Mouse (Mus musculus) spleen, adult 2 months (tissue): Measurements from ENCODE around the gene Isyna1. TPM values are rescaled to one million over a fixed set of nuclear protein-coding genes. Genes with fewer than 3 reads are reported as not detected.
A peak's percentile ranks its signal among the peaks of the same experiment; 100 is the strongest.

Experiments used
- DNase-seq, 2 experiments: peaks; one replicate each; pipeline versions ENCODE4 v3.0.0 to v3.0.0-alpha.2; 2012 to 2021; ENCODE audit warnings: low spot score in 2 of 2, low read depth in 1 of 2
- H3K27ac ChIP-seq: fragments of 200-500 bp; 2 replicates; pipeline ENCODE4 v1.5.1; 2012; ENCODE audit warnings: low read length, inconsistent platforms; ENCODE audit not compliant: insufficient read depth
- H3K27me3 ChIP-seq: fragments of 200-500 bp; 2 replicates; pipeline ENCODE4 v1.6.1; 2012; ENCODE audit warnings: mild to moderate bottlenecking, moderate library complexity, low read length, inconsistent platforms; ENCODE audit not compliant: control insufficient read depth, insufficient read depth
- H3K36me3 ChIP-seq: fragments of 200-500 bp; 2 replicates; pipeline ENCODE4 v1.6.1; 2012; ENCODE audit warnings: mild to moderate bottlenecking, low read length, inconsistent platforms; ENCODE audit not compliant: control insufficient read depth, insufficient read depth
- H3K4me1 ChIP-seq: fragments of 200-500 bp; 2 replicates; pipeline ENCODE4 v1.6.1; 2011; ENCODE audit warnings: inconsistent platforms; ENCODE audit not compliant: control insufficient read depth, insufficient read depth, insufficient read length
- H3K4me3 ChIP-seq: fragments of 200-500 bp; 2 replicates; pipeline ENCODE4 v1.5.1; 2011; ENCODE audit warnings: mild to moderate bottlenecking, inconsistent platforms; ENCODE audit not compliant: insufficient read depth, insufficient read length; ENCODE audit errors: extremely low read depth
- CTCF ChIP-seq: fragments of 200-500 bp; IDR thresholded peaks from 2 replicates; pipeline ENCODE4 v1.5.1; 2011; ENCODE audit warnings: mild to moderate bottlenecking, inconsistent platforms; ENCODE audit not compliant: insufficient read depth, insufficient read length, insufficient replicate concordance; ENCODE audit errors: extremely low read depth
- POLR2A ChIP-seq: fragments of 200-500 bp; IDR thresholded peaks from 2 replicates; pipeline ENCODE4 v1.6.1; 2011; ENCODE audit warnings: low read depth, low read length, inconsistent platforms
- WGBS: fragments of 180-500 bp; shearing (Covaris S2); methylation state at CpG from one replicate; pipeline ENCODE4 v1.1.7; 2018; 5-methylcytosine and 5-hydroxymethylcytosine counted together
- polyA plus RNA-seq: library from polyadenylated mRNA; depleted of rRNA; stranded (reverse); fragments of >200 nt; gene quantifications from 2 replicates; pipeline ENCODE4 v1.2.3, GENCODE M21; 2012

The Isyna1 gene
- polyA plus RNA-seq, 1 experiment, result 136 TPM

- WGBS, result 47% methylated on average over 4 of the region's 4 CpGs
- no peak for TF ChIP-seq CTCF
- no peak for TF ChIP-seq POLR2A
Measured at GRCm38 (mm10) chr8:70555079-70555747, 39.0 kb upstream of the Isyna1 start.

GRCm38 (mm10) chr8:70558334-70558733 lies 35.8 kb upstream of the Isyna1 start:
- peak in 1 of 2 experiments; percentile 42 for DNase-seq

More at GRCm38 (mm10) chr8:70555079-70555747, 39.0 kb upstream of the Isyna1 start:
- Histone ChIP-seq H3K36me3 (no peaks in the 10 kb centered on the region), H3K4me1 (peaks cover 12% of the 10 kb centered on the region; the same call in 1 of the 2 replicates), H3K4me3 (no peak overlapping the region), H3K27ac (no peak overlapping the region), H3K27me3 (no peaks in the 10 kb centered on the region)
- DNase-seq, result no peak

GRCm38 (mm10) chr8:70558983-70559382 lies 35.2 kb upstream of the Isyna1 start:
- TF ChIP-seq CTCF, result no peak
- TF ChIP-seq POLR2A, result no peak
- no peak for DNase-seq
- Histone ChIP-seq H3K27me3 (no peaks in the 10 kb centered on the region), H3K4me3 (no peak overlapping the region), H3K4me1 (peaks cover 20% of the 10 kb centered on the region; the same call in 1 of the 2 replicates), H3K36me3 (no peaks in the 10 kb centered on the region), H3K27ac (no peak overlapping the region)
- 65% methylated on average over 3 of the region's 3 CpGs for WGBS

More at GRCm38 (mm10) chr8:70558334-70558733, 35.8 kb upstream of the Isyna1 start:
- 13% methylated on average over 4 of the region's 4 CpGs for WGBS
- Histone ChIP-seq H3K4me3 (no peak overlapping the region), H3K27ac (no peak overlapping the region), H3K4me1 (peaks cover 20% of the 10 kb centered on the region; the same call in 1 of the 2 replicates), H3K27me3 (no peaks in the 10 kb centered on the region), H3K36me3 (no peaks in the 10 kb centered on the region)
- no peak for TF ChIP-seq CTCF
- no peak for TF ChIP-seq POLR2A

GRCm38 (mm10) chr8:70560096-70560495 lies 34.1 kb upstream of the Isyna1 start:
- 27% methylated on average over 2 of the region's 2 CpGs for WGBS
- Histone ChIP-seq H3K27me3 (no peaks in the 10 kb centered on the region), H3K27ac (no peak overlapping the region), H3K4me3 (no peak overlapping the region), H3K36me3 (no peaks in the 10 kb centered on the region), H3K4me1 (peaks cover 25% of the 10 kb centered on the region; the same call in 1 of the 2 replicates)
- DNase-seq, result peak in 1 of 2 experiments; percentile 31
- TF ChIP-seq CTCF, result peak; percentile 42; the same call in 1 of the 2 replicates
- TF ChIP-seq POLR2A, result no peak

GRCm38 (mm10) chr8:70560564-70560963 lies 33.6 kb upstream of the Isyna1 start:
- WGBS, result 57% methylated on average over 3 of the region's 3 CpGs
- Histone ChIP-seq H3K4me1 (peaks cover 27% of the 10 kb centered on the region), H3K27me3 (no peaks in the 10 kb centered on the region), H3K36me3 (no peaks in the 10 kb centered on the region), H3K4me3 (no peak overlapping the region), H3K27ac (peak overlapping the region; percentile 47)
- DNase-seq, result no peak
- no peak for TF ChIP-seq POLR2A
- no peak for TF ChIP-seq CTCF

DNA sequence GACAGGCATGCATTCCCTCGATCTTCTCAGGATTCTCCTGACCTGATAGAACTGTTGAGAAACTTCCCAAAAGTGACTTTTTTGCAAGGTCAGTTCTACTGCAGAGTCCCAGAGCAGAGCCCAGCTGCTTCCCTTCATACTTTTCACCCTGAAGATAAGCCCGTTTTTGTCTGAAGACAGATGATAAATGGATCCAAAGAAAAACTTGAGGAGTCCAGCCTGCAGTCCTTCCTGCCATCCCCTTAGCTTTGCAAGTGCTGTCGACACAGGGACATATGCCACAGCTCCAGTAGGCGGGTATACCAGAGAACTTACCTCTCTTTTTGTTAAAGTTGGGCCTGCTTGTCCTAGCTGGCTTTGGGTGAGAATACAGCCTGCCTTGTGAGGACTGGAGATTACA lies 32.8 kb upstream of the Isyna1 start:
- 81% methylated on average over 4 of the region's 4 CpGs for WGBS

DNA sequence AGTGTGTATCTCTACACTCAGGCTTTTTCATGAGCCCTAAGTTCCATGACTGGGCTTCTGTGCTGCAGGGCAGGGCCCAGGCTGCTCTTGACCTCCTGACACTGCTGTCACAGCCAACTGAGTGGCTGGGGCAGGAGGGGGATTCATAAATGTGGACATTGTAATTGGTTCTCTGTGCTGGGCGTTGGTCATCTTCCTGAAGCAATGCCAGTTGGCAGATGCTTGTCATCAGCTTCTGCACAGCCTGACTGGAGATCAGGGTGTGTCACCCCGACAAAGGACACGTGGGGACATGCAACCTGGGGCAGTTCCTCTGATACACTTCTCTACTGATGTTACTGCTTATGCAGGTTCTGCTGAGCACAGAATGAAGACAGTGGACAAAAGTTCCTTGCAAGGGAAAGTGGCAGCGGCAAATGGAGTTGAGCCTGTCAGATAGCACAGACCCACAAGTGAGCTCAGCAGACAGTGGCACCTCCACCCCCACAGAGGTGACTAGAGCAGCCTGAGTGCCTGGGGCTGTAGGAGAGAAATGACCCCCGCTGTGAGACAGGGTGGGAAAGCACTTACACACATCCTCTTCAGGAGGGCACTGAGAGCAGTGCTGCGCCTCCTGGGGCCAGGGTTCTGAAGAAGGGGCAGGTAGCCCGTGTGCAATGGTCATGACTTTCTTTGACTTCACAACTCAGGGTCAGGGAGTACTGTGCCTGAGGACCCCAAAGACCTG lies 32.2 kb upstream of the Isyna1 start:
- no peak for DNase-seq
- Histone ChIP-seq H3K4me1 (peaks cover 29% of the 10 kb centered on the region), H3K36me3 (no peaks in the 10 kb centered on the region), H3K27ac (peak overlapping the region; percentile 47), H3K27me3 (no peaks in the 10 kb centered on the region), H3K4me3 (no peak overlapping the region)
- WGBS, result 76% methylated on average over 7 of the region's 7 CpGs
- TF ChIP-seq CTCF (no peak), POLR2A (no peak)

More for the DNA sequence above, 32.8 kb upstream of the Isyna1 start:
- Histone ChIP-seq H3K27me3 (no peaks in the 10 kb centered on the region), H3K36me3 (no peaks in the 10 kb centered on the region), H3K4me3 (no peak overlapping the region), H3K27ac (peak overlapping the region; percentile 47; the same call in 1 of the 2 replicates), H3K4me1 (peaks cover 29% of the 10 kb centered on the region)
- no peak for TF ChIP-seq CTCF
- no peak for TF ChIP-seq POLR2A
- DNase-seq, result no peak
